Mouse (Mus musculus) subcutaneous adipose tissue, adult 2 months (tissue): Measurements from ENCODE around the gene Gm4305. TPM values are rescaled to one million over a fixed set of nuclear protein-coding genes. Genes with fewer than 3 reads are reported as not detected.

ENCODE experiments used
- polyA plus RNA-seq: library from polyadenylated mRNA; depleted of rRNA; stranded (reverse); fragments of >200 nt; gene quantifications from 2 replicates; pipeline ENCODE4 v1.2.3, GENCODE M21; 2012; ENCODE audit warnings: low replicate concordance; rRNA removed

Gene Gm4305
- not detected in 2 replicates for polyA plus RNA-seq

GRCm38 (mm10) chr10:100350793-100351192 is at the start of gene Gm4305:
Gene Gm4305 (plus strand): TSS chr10:100351093.

DNA sequence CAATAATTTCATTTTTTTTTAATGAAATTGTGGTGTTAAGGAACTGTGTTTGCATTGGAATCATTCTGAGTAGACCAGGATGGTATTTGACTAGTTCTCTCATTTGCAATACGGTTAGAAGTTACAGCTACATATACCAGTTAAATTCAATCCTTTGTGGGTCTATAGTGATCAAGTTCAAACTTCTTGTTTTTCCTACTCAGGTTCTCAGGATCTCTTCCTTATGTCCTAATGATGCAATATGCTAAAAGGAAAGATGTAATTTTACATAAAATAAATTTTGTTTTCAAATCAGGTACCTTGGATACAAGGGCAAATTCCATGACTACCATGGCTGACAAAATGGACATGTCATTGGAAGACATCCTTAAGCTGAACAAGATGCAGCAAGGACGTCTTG is 15.5 kb upstream of the Gm4305 start, which contains the start of gene Gm4301:
TSS of gene Gm4301 (plus strand) at position 301 of the 400 bp plus-strand sequence.

DNA sequence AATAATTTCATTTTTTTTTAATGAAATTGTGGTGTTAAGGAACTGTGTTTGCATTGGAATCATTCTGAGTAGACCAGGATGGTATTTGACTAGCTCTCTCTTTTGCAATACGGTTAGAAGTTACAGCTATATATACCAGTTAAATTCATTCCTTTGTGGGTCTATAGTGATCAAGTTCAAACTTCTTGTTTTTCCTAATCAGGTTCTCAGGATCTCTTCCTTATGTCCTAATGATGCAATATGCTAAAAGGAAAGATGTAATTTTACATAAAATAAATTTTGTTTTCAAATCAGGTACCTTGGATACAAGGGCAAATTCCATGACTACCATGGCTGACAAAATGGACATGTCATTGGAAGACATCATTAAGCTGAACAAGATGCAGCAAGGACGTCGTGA is 10.4 kb upstream of the Gm4305 start, which contains the start of gene Gm4302:
TSS of gene Gm4302 (plus strand) at position 301 of the 400 bp plus-strand sequence.

GRCm38 (mm10) chr10:100345672-100346071 is 5.2 kb upstream of the Gm4305 start, which contains the start of gene Gm4303:
Gene Gm4303 (plus strand): TSS chr10:100345972.

DNA sequence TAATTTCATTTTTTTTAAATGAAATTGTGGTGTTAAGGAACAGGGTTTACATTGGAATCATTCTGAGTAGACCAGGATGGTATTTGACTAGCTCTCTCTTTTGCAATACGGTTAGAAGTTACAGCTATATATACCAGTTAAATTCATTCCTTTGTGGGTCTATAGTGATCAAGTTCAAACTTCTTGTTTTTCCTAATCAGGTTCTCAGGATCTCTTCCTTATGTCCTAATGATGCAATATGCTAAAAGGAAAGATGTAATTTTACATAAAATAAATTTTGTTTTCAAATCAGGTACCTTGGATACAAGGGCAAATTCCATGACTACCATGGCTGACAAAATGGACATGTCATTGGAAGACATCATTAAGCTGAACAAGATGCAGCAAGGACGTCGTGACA is 10.1 kb downstream of the Gm4305 start, which contains the start of gene Gm4307:
TSS of gene Gm4307 (plus strand) at position 301 of the 400 bp plus-strand sequence.

DNA sequence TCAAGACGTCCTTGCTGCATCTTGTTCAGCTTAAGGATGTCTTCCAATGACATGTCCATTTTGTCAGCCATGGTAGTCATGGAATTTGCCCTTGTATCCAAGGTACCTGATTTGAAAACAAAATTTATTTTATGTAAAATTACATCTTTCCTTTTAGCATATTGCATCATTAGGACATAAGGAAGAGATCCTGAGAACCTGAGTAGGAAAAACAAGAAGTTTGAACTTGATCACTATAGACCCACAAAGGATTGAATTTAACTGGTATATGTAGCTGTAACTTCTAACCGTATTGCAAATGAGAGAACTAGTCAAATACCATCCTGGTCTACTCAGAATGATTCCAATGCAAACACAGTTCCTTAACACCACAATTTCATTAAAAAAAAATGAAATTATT is 31.6 kb downstream of the Gm4305 start, which contains the start of gene Gm4312:
TSS of gene Gm4312 (minus strand) at position 101 of the 400 bp plus-strand sequence.

Other genes with a start within 250 kb of the Gm4305 start
- gene Gm4301, start 15.4 kb upstream of the Gm4305 start, polyA plus RNA-seq: not detected in 2 replicates
- not detected in 2 replicates for gene Gm4302, start 10.3 kb upstream of the Gm4305 start, polyA plus RNA-seq
- gene Gm4303, start 5.1 kb upstream of the Gm4305 start, polyA plus RNA-seq: not detected in 2 replicates
- not detected in 2 replicates for gene Gm4307, start 10.2 kb downstream of the Gm4305 start, polyA plus RNA-seq
- not detected in 2 replicates for gene Gm4312, start 31.5 kb downstream of the Gm4305 start, polyA plus RNA-seq
- 7.8 and 13.0 TPM in 2 replicates for gene Tmtc3, start 136.3 kb downstream of the Gm4305 start, polyA plus RNA-seq
- 0.42 and 0.48 TPM in 2 replicates for gene Cep290, start 136.5 kb downstream of the Gm4305 start, polyA plus RNA-seq
- gene 4930430F08Rik, start 239.3 kb downstream of the Gm4305 start, polyA plus RNA-seq: 5.2 and 9.0 TPM in 2 replicates
- not detected in 2 replicates for gene 1700017N19Rik, start 239.4 kb downstream of the Gm4305 start, polyA plus RNA-seq